Mouse (Mus musculus): Measurements from ENCODE around the gene Wdr70.

- no peak for TF ChIP-seq CTCF (IDR thresholded peaks at IDR 0.05; ENCODE audit: insufficient read depth, low read depth, low read length)
- TF ChIP-seq POLR2A (IDR thresholded peaks at IDR 0.05; ENCODE audit: insufficient read depth, low read depth, low read length), result no peak
Measured at GRCm38 (mm10) chr15:8065221-8065620, 33.8 kb downstream of the Wdr70 start.

Data from olfactory bulb, adult 2 months (tissue).